Mouse (Mus musculus): ENCODE data around the gene Pcsk1.

The Pcsk1 gene

DNA sequence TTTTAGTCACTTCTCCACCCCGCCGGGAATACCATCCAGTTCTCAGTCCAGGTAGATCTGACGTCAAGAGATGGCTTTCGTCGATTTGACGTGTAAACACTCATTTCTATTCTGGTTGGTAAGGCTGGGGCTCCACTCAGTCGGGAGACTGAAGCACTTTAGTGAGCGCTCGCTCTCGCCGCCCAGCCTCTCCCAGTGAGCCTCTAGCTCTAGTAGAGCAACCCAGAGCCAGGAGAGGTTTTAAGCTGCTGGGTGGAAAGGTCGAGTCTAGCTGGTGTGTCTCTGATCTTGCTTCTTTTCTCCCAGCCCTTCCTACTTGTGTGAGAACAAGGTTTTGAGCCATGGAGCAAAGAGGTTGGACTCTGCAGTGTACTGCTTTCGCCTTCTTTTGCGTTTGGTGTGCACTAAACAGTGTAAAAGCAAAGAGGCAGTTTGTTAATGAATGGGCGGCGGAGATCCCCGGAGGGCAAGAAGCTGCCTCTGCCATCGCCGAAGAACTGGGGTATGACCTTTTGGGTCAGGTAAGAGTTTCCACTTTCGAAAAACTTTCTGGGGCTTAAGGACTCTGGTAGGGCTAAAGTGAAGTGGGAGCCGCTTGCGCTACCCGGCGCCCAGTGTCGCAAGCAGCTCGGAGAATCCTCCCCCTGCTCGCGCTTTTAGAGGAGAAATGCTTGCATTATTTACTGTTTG lies at the start of gene Pcsk1:
Gene Pcsk1 (plus strand): TSS at position 106 of the 690 bp plus-strand sequence.
- peak; percentile 39 for DNase-seq (ENCODE audit: extremely low spot score, low spot score)

DNA sequence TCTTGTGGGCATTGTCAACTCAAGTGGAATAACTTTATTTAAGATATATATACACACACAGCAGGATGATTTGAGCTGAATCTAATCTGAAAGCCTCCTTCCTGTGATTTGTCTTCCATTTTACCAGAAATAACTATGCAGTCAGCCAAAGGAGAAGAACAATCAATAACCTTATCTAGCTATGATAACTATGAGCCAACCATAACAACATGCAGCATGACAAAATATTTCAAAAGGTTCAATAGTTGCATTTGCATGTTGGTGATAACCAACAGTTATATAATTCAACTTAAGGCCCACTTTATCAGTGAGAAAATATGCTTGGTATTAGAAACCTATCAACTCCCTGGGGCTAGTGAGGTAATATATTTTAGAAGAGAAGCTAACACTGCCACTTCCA lies 30.8 kb upstream of the Pcsk1 start:
- DNase-seq (ENCODE audit: extremely low spot score, low spot score): no peak

DNA sequence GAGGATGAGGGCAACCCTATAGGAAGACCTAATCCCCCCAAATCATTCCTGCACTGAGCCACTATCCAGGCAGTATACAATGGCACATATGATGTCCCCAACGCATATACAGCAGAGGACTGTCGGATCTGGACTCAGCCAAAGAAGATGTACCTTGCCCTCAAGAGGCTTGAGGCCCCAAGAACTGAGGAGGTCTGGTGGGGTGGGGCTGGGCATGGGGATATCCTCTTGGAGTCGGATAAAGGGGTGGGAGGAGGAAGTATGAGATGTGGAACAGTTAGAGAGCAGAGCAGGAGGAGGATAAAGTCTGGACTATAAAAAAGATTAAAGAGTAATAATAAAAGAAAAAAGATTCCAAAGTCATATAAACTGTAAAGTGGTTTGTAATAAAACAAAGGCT lies 25.7 kb upstream of the Pcsk1 start:
- DNase-seq (ENCODE audit: extremely low spot score, low spot score): no peak

DNA sequence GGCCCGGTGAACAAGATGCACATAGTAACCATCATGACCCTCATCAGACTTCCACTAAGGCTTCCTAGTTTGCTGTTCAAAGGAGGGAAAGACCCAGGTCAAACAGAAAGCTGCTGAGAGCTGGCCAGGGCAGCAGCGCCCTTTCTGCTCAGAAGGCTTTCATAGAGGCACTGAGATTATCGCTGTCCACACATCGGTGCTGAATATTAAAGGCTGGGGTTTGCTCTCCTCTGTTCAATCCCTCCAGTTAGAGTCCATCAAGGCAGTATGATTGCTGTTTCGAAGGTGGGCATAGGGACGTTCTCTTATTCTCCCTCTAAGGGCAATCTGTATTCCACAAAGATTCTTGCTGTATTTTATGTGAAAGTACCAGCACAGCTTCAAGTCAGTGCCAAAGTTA lies 1.0 kb upstream of the Pcsk1 start:
- DNase-seq (ENCODE audit: extremely low spot score, low spot score): peak; percentile 33

DNA sequence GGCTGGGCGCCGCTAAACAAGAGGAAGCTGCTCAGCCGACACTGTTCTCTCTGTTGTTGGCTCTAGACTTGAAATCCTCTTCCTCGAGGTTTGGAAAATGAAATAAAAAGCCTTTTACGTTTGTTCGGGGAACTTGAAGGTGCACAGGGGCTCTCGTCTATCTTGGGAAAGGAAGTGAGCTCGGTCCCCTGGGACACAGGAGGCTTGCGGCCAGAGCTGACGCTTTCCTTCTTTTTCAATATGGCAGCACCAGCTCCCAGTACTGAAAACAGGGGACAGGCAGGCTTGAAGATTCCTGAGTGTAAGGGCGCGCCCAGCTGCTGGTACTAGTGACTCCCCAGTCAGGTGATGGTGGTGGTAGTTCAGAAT lies 769 bp downstream of the Pcsk1 start:
- DNase-seq (ENCODE audit: extremely low spot score, low spot score): no peak

DNA sequence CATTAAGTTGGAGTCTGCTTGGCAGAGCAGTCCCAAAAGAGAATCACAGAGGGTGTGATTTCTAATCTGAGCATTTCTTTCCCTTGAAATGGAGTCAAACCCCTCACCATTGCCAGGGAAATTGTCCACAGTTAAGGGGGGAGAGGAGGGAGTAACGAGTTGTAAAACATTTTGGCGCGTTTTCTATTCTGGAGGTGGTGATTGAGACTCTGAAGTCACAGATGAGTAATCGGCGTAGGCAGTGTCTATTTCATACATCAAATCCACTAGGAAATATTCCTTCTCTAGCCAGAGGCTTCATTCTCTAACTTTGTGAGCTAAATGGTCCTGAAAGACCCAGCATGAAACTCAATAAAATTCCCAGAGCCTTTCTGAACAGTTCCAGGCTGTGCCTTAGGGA lies 1.4 kb downstream of the Pcsk1 start:
- DNase-seq (ENCODE audit: extremely low spot score, low spot score): no peak

DNA sequence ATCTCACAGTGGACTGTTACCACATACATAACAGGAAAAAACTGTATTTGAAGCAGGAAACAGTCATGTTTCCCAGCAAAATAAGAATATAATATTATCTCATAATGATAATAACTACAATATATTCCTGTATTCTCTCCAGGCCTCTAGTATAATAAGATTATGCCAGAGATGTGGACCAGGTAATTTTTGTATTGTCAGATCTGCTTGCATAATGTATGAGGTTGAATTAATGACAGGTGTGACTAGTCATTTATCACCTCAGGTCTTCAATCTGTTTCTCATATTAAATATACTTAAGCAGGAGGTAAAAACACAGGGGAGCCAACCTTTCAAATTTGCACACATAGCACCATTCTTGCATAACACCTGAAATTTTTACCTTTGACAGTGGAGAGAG lies 5.9 kb downstream of the Pcsk1 start:
- DNase-seq (ENCODE audit: extremely low spot score, low spot score): no peak

DNA sequence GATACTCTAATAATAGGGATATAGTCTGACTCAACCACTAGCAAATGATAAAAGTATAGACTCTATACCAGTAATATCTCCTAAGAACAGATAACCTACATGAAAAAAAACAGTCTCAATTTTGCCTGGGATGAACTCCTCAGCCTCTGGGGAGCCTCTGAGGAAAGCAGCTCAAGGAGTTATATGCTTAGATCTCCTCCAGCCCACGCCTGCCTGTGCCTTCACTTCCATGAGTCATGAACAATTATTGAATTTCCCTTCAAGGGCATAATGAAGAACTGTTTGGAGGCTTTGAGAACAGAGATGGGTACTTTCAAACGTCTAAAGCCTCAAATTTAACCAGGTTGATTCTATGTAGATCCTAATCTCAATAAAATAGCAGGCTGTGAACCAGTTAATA lies 23.5 kb downstream of the Pcsk1 start:
- DNase-seq (ENCODE audit: extremely low spot score, low spot score): no peak

DNA sequence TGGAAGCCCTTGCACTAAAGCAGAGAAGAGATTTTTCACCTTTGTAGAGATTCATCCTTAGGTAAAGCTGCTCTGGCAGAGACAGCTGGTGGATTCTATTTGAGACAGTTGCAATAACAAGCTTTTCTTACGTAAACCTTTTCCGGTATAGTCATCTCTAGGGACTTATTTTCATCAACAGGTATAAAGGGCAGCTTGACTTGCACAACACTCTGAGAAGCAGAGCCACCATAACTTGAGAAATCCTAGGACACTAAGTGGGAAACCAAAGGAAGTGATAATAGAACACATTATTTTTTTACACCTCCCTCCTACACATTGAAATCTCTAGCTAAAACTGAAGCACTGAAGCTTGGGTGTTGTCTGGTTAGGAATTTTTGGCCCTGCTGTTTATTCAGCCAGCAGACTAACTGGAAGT lies 24.4 kb downstream of the Pcsk1 start:
- no peak for DNase-seq (ENCODE audit: extremely low spot score, low spot score)

DNA sequence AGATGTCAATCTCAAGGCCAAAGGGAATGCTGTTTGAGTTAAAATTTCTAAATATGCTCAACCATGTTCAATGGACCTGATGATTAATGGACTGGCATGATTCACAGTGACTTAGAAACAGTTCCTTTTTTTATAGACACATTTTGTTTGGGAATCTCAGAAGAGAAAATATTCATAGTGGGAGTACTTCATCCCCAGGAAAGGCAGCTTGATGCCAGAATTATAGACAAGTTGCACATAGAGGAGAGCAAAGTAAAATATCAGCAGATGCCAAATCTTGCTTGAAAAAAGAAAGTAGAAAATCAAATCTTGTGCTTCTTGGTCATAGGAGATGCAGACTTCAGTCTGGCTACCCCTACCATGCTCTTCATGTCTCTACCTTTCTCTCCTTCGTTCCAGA lies 25.2 kb downstream of the Pcsk1 start:
- DNase-seq (ENCODE audit: extremely low spot score, low spot score): no peak

DNA sequence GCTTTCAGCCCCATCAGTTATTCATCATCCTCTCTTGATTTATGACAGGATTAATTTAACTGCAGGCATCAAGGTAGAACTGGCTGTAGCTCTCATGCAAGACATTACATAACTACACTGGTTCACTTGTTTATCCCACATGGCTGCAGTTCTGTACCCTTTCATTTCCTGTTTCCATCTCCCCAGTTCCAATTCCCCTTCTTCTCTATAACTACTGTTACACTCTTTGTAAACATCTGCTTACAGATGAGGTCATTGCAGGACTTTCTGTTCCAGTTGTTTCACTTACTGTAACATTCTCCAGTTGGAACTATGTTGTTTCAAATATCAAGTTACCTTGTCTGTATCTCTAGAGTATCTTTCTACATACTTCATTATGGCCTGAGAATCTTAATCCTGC lies 46.2 kb downstream of the Pcsk1 start:
- DNase-seq (ENCODE audit: extremely low spot score, low spot score): no peak

DNA sequence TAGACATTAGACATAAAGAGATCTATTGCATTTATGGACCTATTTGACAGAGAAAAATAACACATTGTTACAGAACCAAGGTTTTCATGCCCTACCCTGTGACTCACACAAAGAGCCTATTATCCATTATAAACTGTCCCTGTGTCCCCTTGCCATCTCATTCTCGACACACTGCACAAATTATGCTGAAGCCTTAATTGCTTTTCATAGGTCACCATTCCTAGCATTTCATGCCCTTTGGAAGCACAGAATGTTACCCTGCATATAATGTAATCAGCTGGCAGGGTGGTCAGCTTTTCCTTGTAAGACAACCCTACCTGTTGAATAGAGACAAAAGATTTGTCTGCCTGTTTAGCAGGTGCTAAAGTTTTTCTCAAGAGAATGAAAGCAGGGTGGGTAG lies 71.0 kb downstream of the Pcsk1 start:
- DNase-seq (ENCODE audit: extremely low spot score, low spot score): no peak

DNA sequence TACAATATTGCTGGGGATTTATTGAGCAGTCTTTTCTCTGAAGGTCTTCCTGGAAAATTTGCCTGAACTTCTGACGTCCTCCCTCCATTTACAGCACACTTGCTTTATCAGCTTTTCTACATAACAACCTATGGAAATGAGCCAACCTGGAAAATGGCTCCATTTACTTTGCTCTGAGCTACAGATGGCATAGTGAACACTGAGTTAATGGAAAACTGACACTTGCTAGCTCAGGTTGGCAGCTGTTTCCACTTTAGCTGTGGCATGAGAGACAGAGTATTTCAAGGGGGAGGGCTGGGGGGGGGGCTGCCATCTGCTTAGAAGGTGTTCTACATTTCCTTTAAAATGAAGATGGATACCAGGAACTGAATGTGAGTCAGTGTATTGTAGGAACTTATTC lies 73.8 kb downstream of the Pcsk1 start:
- no peak for DNase-seq (ENCODE audit: extremely low spot score, low spot score)
